Mouse (Mus musculus) adrenal gland, adult 2 months (tissue): ENCODE measurements around the gene Pmm2. TPM values are rescaled to one million over a fixed set of nuclear protein-coding genes. Genes with fewer than 3 reads are reported as not detected.
A peak's percentile ranks its signal among the peaks of the same experiment; 100 is the strongest.

ENCODE experiments used
- DNase-seq: peaks from one replicate; pipeline ENCODE4 v3.0.0; 2021
- microRNA-seq, 2 experiments: library from miRNA; unstranded; fragments of <30 nt; microRNA quantifications; one replicate each; pipeline ENCODE4 v1.2.0; 2021
- polyA plus RNA-seq: library from polyadenylated mRNA; depleted of rRNA; stranded (reverse); fragments of >200 nt; gene quantifications from 2 replicates; pipeline ENCODE4 v1.2.3, GENCODE M21; 2012; rRNA removed
- total RNA-seq, 2 experiments: library from RNA; stranded (reverse); gene quantifications; 2 replicates each; pipeline ENCODE4 v1.2.3; 2021

The Pmm2 gene
- total and polyA plus RNA-seq, 3 experiments = 48.1 to 75.1 (median 53.8) TPM

- DNase-seq = no peak
Observed at GRCm38 (mm10) chr16:8679780-8680179, 42.3 kb downstream of the Pmm2 start.

- DNase-seq = no peak
Observed at GRCm38 (mm10) chr16:8680470-8680869, 43.0 kb downstream of the Pmm2 start, which contains the start of gene Gm5767. Gene Gm5767 (plus strand): TSS chr16:8680770.

DNA sequence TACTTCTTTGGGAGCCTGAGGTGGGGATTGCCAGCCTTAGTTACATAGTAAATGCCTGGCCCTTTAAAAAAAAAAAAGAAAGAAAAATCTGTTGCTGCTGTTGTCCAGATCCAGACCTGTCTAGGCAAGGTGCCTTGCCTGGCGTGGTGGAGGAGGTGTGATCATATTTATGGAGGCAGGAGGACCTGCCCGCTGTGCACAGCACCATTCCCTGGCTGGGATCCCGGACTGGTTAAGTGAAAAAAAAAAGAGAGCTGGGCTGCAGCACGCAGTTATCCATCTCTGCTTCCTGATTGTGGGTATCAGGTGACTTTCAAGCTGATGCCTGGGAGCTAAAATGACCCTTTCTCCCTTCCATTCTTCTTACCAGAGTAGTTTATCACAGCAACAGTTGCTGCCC, 47.6 kb downstream of the Pmm2 start:
- no peak for DNase-seq

- DNase-seq = peak; percentile 74
Observed at GRCm38 (mm10) chr16:8686121-8686870, 48.8 kb downstream of the Pmm2 start.

DNA sequence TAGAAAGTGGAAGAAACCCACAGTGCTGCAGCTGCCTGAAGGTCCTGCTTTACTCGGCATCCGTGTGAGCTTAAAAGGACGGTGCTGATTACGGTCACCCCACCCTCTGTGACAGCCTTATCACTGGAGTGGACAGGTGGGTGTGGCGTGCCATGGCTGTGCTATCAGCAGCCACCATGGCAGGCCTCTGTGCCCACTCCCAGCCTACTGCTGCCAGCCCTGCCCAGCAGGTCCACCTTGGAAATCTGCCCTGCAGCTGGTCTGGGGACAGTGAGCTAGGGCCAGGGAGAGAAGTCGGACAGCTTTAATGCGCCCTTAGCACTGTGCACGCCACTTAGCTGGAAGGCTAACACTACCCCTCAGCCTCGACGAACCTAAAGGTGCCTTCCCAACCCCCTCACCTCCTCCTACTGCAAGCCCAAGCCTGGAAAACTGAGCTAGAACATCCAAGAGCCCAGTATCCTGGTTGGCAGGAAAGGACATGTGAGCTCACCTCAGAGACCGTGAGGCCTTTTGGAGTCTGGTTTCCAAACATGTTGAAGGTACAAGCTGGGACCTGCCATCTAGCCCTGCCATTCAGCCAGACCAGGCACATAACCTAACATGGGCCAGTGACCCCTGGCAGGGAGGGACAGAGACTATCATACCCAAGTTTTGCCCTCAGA, 49.5 kb downstream of the Pmm2 start:
- no peak for DNase-seq

- no peak for DNase-seq
Observed at GRCm38 (mm10) chr16:8687559-8688112, 50.2 kb downstream of the Pmm2 start.

DNA sequence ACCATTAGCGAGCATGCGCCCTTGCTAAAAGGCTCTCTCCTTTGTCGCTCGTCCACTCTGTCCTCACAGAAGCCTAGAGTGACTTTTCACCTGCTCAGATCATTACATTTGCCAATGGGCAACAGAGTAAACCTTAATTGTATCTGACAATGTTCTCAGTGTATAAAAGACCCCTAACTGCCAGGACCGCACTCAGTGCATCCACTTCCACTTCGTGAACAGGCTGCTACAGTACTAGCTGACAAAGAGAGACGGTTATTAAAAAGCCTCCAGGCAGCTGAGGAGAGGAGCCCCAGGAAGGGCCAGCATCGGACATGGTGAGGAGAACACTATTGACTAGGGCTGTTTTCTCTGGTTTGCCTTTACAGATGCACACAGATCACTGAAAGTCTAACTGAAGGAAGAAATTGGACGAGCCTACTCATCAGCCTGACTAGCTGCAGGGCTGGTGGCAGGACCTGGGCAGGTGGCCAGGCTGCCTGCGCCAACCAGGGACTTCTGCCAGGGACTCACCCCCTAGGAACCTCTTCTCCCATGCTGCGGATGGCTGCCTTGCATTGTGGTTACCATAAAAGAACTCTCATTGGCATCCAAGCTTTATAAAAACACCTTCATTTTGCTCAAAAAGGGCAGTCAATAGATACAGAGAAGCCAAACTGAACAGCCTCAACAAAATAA, 52.6 kb downstream of the Pmm2 start:
- peak; percentile 72 for DNase-seq

- no peak for DNase-seq
Observed at GRCm38 (mm10) chr16:8691206-8691605, 53.7 kb downstream of the Pmm2 start.

DNA sequence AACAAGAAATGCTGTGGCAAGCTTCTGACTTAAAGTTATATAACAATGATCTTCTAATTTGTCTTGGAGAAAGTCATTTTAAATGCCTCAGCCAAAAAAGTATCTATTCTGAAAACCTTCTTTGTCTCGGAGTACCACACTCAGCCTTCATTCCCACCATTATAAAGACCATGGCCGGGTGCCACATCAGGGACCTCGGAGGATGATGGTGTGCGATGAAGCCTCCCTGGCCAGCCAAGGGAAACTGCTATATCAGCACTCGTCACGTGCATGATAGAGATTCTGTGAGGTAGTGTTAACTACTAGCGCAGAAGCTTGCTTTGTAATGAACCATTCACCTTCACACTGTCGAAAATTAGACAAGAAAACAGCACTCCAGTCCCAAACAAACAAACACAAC, 62.1 kb downstream of the Pmm2 start:
- DNase-seq = no peak

DNA sequence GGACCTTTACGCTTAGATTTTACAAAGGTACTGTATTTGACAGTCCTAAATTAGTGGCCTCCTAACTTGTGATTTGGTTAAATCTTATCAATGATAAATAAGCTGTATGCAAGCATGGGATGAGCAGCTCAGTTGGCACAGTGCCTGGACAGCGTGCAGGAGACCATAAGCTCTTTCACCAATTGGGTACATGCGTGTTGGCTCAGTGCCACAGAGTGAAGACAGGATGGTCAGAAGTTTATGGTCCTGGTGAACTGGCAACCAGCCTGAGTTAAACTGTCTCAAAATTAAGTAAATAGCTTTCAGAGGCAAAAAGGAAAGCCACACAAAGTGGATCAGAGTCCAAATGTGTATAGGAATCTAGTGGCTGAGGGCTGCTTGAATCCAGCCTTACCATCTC, 63.1 kb downstream of the Pmm2 start:
- DNase-seq = no peak

GRCm38 (mm10) chr16:8711998-8712397, 74.5 kb downstream of the Pmm2 start:
- no peak for DNase-seq

Small RNA genes within 50 kb of the gene (microRNA-seq; reads per million reads assigned to microRNA genes)
- gene Gm22137 = 0 reads per million in 2 experiments

Other genes with a start within 250 kb of the Pmm2 start
- gene Tmem114, start 212.5 kb upstream of the Pmm2 start, total RNA-seq = not detected
- 0.07 TPM in 1 of 2 replicates, not detected in the other for gene Tmem114, start 212.5 kb upstream of the Pmm2 start, polyA plus RNA-seq
- 10 to 100 TPM; 15.1 to 19.3 TPM for gene Mettl22, start 166.9 kb upstream of the Pmm2 start, total RNA-seq
- gene Mettl22, start 166.9 kb upstream of the Pmm2 start, polyA plus RNA-seq = 25.2 and 30.1 TPM in 2 replicates
- 100 to 1,000 TPM in 1 of 2 experiments, 10 to 100 TPM in 1; 66.4 to 111 TPM for gene Abat, start 124.2 kb upstream of the Pmm2 start, total RNA-seq
- 37.9 and 46.4 TPM in 2 replicates for gene Abat, start 124.2 kb upstream of the Pmm2 start, polyA plus RNA-seq
- 10 to 100 TPM; 15.3 to 22.1 TPM for gene Tmem186, start within 50 bp of the Pmm2 start, total RNA-seq
- 15.6 and 16.2 TPM in 2 replicates for gene Tmem186, start within 50 bp of the Pmm2 start, polyA plus RNA-seq
- 100 to 1,000 TPM in 1 of 2 experiments, 10 to 100 TPM in 1; 52.0 to 120 TPM for gene Carhsp1, start 34.5 kb downstream of the Pmm2 start, total RNA-seq
- 233 and 404 TPM in 2 replicates for gene Carhsp1, start 34.5 kb downstream of the Pmm2 start, polyA plus RNA-seq
- not detected for gene Gm5767, start 43.1 kb downstream of the Pmm2 start, total RNA-seq
- gene Gm5767, start 43.1 kb downstream of the Pmm2 start, polyA plus RNA-seq = 0.25 and 0.29 TPM in 2 replicates
- gene Usp7, start 154.6 kb downstream of the Pmm2 start, total RNA-seq = 100 to 1,000 TPM in 1 of 2 experiments, 10 to 100 TPM in 1; 83.9 to 128 TPM
- 6.8 and 9.6 TPM in 2 replicates for gene Usp7, start 154.6 kb downstream of the Pmm2 start, polyA plus RNA-seq
- gene 1810013L24Rik, start 192.4 kb downstream of the Pmm2 start, total RNA-seq = 10 to 100 TPM; 75.7 to 77.0 TPM
- 12.8 and 14.9 TPM in 2 replicates for gene 1810013L24Rik, start 192.4 kb downstream of the Pmm2 start, polyA plus RNA-seq